Mouse (Mus musculus) gastrocnemius, postnatal 14 days (tissue): Measurements from ENCODE around the gene Ccnt1. TPM values are rescaled to one million over a fixed set of nuclear protein-coding genes. Genes with fewer than 3 reads are reported as not detected.

ENCODE experiments used
- DNase-seq: peaks from one replicate; pipeline ENCODE4 v3.0.0; 2021; ENCODE audit warnings: mixed read lengths
- intact Hi-C: fragments of 180-260 bp; cut with DNase I; formaldehyde crosslinking; loops from one replicate; pipeline ENCODE4 v1.15.1; 2025; ENCODE audit warnings: low total_unique reads
- long read RNA-seq, 2 experiments: library from polyadenylated mRNA; stranded (forward); transcript quantifications; one replicate each; pipeline ENCODE4 v2.0.0; 2021
- total RNA-seq, 2 experiments: library from RNA; stranded (reverse); gene quantifications; 2 replicates each; pipeline ENCODE4 v1.2.3; 2021

Gene Ccnt1
- total RNA-seq: 10 to 100 TPM; 20.4 to 20.6 TPM
- long read RNA-seq, experiment 1, partial matches to known transcripts: 0 of 6 reads
- long read RNA-seq, experiment 1, other reads (novel, unspliced or antisense): 2 of 6 reads
- long read RNA-seq, experiment 2, partial matches to known transcripts: 0 of 4 reads
- long read RNA-seq, experiment 2, other reads (novel, unspliced or antisense): 0 of 4 reads

DNA sequence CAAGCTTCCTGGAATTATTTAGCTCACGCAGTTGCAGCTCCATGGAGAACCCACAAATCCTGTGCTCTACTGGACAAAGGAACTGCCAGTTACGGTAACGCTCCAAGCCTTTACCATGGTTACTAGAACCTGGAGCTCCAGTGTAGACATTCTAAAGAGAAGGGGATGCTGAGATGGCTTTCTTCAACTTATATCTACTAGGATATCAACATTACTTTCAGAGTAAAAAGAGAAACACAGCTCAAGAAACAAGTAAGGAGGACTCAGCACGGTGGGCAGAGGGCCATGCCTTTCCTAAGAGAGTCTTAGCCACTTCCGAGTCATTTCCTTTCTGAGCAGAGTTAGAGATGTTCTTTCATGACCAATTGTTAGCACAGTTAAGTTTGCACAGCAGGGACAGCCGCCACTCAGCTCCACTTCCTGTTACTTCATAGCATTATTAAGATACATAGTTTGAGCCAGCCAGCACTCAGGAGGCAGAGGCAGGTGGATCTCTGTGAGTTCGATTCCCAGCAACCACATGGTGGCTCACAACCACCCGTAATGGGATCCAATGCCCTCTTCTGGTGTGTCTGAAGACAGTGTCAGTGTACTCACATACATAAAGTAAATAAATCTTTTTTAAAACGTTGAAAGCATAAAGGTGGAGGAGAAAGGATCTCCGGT, at the start of gene Ccnt1, which contains the start of gene 4930415O20Rik:
Gene Ccnt1, minus strand, starts transcription at position 51 of the 666 bp plus-strand sequence.
Gene 4930415O20Rik, plus strand, starts transcription at position 132 of the 666 bp plus-strand sequence.
- no peak for DNase-seq
- intact Hi-C loops: no loop called here

DNA sequence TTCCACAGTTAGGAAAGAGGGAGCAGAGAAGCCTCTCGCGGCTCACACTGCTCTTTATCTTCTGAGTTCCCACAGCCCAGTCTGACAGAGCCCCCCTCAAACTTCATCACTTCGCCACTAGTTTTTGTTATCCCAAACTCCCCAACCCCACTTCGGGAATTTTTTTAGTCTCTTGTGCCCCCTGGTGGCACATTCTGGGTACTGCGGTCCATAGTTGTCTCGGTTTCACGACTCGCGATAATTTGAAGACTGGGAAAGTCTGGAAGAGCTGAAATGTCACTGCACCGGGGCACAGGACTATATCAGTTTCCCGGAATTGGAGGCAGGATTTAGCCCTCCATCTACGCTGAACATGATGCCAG, 46.4 kb upstream of the Ccnt1 start:
- intact Hi-C loops: loop anchor here (2.0 kb wide), 2 partner anchors 36 to 106 kb away; no protein-coding TSS in a partner anchor
- DNase-seq: peak; percentile 65

DNA sequence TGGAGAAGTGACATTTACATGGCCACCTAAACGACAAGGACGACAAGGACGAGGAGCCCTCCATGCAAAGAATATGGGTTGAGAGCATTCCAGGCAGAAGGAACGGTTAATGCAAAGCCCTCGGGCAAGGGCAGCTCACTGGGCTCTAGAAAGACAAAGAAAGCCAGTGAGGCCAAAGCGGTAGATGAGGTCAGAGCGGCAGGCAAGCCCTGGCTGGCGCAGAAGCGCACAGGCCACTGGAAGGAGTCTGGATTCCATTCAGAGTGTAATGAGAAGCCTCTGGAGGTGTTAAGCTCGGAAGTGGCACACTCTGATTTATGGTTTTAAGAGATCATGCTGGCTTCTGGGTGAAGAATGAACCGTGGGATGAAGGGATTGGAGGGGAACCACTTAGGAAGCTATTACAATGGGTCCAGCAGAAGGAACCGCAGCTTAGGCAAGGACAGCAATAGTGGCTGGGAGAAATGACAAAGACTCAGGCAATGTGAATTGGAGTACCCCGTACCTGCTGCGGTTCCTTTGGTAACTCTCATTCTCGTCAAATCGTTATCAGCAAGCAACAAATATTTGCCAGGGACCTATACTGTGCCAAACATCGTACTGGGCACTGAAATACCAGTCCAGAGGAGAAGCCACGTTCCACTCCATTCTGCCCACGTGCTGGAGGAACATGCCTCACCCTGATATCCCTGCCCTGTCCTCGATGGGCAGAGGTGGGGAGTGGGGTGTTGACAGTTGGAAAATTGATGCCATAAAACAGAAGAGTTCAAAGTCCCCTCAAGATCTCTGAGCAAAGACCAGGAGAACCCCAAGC, 45.8 kb upstream of the Ccnt1 start:
- intact Hi-C loops: loop anchor here (2.0 kb wide), 2 partner anchors 36 to 106 kb away; no protein-coding TSS in a partner anchor
- no peak for DNase-seq

DNA sequence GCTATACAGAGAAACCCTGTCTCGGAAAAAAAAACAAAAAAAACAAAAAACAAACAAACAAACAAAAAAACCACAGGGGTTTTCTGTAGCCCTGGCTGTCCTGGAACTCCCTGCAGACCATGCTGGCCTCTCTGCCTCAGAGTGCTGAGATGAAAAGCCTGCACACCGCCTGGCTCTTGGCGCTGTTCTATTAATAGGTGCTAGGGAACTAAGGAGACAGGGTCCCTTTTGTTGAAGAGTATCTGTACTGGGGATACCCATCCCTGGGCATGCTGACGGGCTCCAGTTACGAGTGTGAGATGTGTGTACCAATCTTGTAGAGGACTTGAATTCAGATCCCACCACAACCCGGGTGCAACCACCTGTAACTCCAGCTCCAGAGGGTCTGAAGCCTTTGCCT, 45.0 kb upstream of the Ccnt1 start:
- intact Hi-C loops: loop anchor here (2.0 kb wide), 2 partner anchors 35 to 105 kb away; no protein-coding TSS in a partner anchor
- no peak for DNase-seq

DNA sequence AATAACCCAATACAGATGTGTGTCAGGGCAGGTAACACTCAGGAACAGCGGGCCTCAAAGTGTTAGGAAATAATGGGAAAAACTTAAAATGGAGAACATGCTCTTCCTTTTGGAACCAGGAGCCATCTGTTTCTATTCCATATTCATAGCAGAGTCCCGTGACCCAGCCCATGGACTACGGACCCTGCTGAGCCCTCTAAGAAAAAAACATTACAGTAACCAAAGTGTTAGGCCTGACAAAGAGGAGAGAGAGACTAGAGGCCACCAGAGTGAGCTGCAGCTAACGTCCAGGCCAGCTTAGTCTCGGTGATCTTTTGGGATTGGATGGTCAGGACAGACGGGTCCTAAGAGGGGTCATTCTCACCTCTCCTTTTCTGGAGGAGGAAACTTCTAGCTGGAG, 44.2 kb upstream of the Ccnt1 start:
- DNase-seq: no peak
- intact Hi-C loops: loop anchor here (5.0 kb wide), 1 partner anchor 1357 kb away; the partner anchor contains the start of gene Larp4

DNA sequence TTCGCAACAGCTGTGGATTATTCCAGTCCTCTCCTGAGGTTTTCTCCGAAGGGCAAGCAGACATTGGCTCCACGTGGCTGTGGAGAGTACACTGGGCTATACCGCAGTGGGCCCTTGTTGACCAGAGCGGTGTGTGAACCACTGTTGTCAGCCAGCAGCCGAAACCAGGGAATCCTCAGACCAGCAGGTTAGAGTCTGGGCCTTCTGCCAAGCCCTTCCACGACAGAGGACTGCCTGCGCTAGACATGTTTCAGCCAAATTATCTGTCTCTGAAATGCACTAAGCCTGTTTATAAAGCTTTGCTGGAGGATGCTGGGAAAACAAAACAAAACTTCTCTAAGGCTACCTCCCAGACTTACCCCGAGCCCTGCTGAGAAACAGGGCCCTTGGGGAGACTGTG, 43.8 kb upstream of the Ccnt1 start:
- intact Hi-C loops: loop anchor here (5.0 kb wide), 1 partner anchor 1358 kb away; the partner anchor contains the start of gene Larp4

DNA sequence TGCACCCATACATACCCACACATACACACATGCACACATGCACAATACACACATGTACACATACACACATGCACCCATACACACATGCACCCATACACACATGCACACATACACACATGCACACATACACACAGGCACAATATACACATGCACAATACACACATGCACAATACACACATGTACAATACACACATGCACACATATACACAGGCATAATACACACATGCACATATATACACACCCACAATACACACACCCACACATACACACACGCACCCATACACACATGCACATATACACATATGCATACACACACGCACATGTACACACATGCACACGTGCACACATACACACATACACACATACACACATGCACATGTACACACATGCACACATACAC, 41.5 kb upstream of the Ccnt1 start:
- intact Hi-C loops: loop anchor here (5.0 kb wide), 1 partner anchor 1360 kb away; the partner anchor contains the start of gene Larp4
- DNase-seq: no peak

More for the DNA sequence above, 43.8 kb upstream of the Ccnt1 start:
- no peak for DNase-seq

DNA sequence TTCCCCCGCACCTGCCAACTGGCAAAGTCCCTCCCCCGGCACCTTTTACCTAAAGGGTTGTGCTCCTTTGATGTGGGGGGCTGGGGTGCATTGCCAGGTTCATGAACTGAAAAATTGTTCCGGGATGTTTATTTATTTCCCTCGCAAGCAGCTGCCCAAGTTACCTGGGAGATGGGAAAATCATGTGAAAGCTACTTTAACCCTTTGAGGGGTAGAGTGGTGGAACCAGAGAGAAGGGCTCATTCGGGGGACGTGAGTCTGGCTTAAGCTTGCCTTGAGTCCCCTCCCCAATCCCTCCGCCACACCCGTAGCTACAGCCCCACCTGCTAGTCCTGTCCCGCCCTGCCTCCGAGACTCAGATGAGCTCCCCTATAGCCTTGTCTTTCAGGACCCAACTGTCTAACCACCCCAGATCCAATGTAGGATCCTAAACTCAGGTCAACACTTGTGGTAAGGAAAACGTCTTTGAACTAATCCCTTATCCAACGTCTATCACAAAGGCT, 39.5 kb upstream of the Ccnt1 start:
- intact Hi-C loops: loop anchor here (5.0 kb wide), 1 partner anchor 1362 kb away; the partner anchor contains the start of gene Larp4
- DNase-seq: no peak

DNA sequence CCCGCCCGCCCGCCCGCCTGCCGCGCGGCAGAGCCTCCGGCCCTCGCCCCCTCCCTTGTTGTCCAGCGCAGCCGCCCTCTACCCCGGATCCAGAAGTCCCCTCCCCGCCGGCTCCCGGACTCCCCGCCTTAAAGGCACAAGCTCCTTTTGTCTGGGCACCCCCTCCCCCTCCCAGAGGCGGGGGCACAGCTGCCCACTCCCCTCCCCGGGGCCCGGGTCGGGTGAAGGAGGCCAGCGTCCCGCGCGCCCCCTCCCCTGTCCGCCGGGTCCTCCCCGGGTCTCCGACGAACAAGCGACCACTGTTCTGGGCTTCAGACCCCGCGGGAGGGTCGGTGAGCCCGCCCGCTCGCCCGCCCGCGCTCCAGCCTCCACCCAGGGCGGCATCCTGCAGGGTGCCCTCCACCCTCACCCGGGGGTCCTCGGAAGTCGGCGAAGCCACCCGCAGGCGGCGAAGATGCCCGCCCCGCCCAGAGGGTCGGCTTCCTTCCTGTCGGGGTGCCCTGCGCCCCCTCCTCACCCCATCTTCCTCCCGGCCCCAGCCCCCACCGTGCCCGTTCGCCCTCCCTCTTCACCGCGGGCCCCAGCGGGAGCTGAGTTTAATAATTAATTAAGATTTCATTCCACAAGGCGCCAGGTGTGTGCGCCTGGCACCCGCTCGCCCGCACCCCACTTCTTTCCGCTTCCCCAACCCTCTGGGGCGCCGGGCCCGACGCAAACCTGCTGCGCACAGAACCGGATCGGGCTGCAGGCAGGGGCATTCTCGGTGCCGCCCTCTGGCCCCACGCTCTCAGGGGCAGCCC, 38.8 kb upstream of the Ccnt1 start, which contains the start of gene Adcy6:
Gene Adcy6, minus strand, starts transcription at position 746 of the 800 bp plus-strand sequence.
- intact Hi-C loops: loop anchor here (5.0 kb wide), 1 partner anchor 1363 kb away; the partner anchor contains the start of gene Larp4
- peak; percentile 86 for DNase-seq

DNA sequence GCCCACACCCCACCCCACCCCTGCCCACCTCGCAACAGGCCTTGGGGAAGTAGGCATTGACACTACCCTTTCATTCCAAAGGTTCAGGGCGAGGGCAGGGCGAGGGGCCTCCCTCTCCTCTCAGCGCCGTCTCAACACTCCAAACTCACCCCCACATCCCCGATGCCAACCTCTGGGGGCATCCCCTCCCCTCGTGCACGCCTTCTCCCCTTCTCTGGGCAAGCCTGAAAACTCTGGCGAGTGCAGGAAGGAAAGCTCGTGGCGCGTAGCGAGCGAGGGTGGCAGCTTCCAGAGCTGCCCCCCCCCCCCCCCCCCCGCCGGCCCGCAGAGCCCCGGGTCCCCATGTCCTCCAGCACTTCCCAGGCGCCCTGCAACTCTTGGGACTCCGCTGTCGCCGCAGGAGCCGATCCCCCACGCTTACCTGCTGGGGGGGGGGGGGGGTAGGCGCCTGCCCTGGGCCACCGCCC, 38.1 kb upstream of the Ccnt1 start:
- no peak for DNase-seq
- intact Hi-C loops: no loop called here

DNA sequence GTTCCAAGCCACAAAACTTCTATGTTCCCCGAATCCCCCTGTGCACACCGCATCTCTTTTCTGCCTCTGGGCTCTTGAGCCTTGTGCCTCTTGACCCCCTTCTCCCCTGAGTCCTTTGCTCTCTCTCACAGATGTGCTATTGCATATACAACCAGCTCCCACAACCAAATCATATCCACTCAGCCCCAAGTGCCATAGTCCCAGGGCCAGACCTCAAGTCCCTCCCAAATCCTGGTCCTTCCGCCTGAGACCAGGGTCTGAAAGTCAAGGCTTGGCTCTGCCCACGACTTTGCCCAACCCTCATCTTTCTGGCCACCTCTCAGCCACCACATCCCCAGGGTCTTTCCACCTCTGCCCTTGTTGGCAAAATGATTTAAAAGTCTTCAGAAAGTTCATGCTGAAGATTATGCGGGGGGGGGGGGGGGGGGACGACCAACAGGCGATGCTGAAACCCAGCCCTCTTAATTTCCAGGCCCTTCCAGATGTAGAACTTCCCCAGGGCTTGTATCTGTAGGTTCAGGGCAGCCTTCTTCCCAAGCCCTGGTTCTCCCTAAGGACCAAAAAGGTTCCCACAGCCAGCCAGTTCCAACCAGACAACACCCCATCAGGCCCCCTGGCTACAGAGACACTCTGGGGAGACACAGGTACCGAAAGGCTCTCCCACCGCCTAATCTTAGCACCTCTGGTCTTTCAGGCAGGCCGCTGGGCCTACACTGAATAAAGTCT, 37.5 kb upstream of the Ccnt1 start:
- no peak for DNase-seq
- intact Hi-C loops: no loop called here

DNA sequence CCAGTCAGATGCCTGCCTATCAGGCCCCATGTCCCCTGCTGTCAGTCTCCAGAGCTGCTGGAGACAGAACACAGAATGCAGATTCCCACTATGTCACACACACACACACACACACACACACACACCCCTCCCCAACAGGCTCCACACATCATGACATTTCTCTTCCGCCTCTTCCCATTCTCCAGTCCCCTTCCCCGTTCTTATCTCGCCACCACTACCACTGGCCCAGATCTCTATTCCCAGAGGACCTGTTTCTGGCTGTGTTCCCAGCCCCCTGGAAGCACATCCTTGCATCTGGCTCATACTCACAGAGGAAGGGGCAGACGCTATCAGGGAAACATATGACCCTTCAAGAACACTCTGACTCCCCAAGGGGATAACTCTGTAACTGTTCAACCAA, 36.8 kb upstream of the Ccnt1 start:
- intact Hi-C loops: no loop called here

DNA sequence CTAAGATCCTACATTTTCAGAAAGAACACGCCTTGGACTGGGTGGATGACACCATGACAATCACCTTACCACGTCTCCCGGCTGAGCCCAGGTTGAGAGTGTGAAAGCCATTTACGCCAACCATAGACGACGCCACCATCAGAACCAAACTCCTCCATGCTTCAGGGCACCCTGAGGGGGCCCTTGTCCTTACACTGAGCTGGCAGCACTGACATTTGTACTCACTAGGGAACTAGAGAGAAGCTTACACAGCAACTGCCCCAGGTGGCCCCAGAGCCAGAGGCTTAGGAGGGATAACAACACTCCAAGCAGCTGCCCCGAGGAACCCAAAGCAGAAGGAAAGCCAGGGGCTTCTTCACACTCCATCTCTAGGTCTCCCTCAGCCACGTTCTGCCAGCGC, 36.0 kb upstream of the Ccnt1 start:
- intact Hi-C loops: no loop called here
- no peak for DNase-seq

More for the DNA sequence above, 36.8 kb upstream of the Ccnt1 start:
- peak; percentile 56 for DNase-seq

DNA sequence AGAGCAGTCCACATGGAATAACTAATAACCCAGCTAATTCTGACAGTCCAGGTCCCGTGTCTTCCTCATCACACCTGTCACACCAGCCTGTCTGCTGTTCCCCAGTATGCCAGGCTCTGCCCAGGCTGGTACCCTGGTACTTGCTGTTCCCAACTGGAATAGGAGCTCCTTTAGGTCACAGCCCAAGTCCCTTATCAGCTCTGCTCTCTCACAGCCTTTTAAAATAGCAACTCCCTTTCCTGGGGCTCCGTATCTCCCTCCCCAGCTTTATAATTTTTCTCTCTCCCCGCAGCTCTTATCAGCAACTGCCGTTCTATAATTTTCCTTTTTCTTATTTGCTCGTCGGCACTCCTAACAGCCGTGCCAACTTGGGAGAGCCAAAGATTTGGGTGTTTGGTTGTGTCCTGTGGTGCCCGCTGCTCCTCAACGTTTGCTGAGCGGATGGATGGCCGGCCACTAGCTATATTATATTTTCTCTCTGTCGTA, 35.4 kb upstream of the Ccnt1 start:
- DNase-seq: no peak
- intact Hi-C loops: no loop called here

DNA sequence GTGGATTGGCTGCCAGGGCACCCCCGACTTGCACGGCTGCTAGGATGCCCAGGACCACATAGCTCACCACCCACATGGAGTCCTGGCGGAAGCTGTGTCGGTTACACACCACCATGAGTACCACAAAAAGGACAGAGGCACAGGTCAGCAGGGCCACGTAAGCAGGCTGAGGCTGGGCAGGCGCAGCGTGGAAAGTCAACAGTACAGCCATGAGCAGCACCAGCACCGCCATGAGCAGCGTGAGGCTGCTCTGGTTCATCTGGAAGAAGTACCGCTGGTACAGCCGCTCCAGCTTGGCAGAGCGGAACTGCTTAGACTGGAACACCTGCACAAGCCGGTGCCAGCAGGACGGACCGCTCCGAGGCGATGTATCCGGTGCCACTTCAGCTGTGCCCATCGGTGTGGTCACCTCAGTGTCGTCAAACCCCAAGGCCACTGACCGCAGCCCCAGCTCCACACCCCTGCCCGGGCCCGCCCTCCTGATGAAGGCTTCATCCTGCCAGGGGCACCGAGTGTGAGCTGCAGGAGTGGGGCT, 33.4 kb upstream of the Ccnt1 start:
- intact Hi-C loops: no loop called here
- DNase-seq: no peak

DNA sequence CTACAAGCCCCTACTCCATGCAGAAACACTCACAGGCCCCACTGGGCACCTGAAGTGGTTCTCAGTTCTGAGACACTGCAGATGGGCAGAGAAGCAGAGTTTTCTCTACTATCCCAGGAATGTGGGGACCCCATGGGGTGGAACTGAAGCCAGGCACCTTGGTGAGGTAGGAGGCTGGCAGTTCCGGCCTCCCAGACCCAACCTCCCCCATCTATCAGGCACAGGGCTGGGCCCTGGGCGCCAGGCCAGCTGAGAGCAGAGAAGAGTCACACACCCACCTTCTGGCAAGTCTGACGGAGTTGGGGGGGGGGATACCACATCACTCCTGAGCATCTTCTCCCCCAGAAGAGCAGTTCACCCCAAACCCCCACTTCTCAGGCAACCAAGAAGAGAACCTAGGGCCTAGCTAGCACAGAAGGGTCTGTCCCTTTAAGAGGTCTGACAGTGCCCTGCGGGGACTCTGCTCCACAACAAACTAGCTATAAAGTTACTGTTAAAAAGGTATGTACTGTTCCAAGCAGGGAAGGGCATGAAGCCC, 32.3 kb upstream of the Ccnt1 start:
- intact Hi-C loops: no loop called here
- DNase-seq: no peak

DNA sequence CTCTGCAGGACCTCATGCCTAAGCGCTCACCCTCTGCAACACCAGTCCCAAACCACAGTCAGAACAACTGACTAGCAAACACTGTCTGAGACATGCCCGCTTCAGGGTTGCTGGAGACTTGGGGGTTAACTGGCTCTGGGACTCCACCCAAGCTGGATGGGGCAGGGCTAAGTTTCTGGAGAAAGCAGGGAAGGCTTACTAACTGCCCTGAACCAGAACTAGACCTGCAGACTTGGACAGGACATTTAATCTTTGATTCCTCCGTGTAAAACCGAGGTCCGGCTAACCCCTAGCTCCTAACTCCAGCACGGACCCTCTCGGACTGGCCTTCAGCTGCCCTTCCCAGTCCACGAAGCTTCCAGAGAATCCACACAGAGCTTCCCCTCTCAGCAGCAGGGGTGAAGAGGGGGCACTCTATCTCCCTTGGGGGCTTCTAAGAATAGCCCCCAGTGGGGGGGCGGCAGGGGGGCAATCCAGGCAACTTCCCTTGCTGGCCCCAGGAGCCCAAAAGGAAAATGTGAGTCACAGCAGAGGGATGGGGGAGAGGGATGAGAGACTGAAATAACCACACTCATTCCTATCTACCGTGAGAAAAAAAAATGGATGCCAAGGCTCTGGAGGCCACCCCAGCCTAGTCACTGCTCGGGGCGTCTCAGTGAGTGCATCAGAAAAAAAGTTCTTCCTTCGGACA, 31.6 kb upstream of the Ccnt1 start:
- intact Hi-C loops: no loop called here
- DNase-seq: peak; percentile 64
